Mouse (Mus musculus) adipocyte (in vitro differentiated cells): ENCODE data around the gene Cyp2t4.
A peak's percentile ranks its signal among the peaks of the same experiment; 100 is the strongest.

Source experiments
- DNase-seq: peaks from one replicate; pipeline ENCODE4 v3.0.0-alpha.2; 2016; ENCODE audit warnings: low spot score

Gene Cyp2t4

GRCm38 (mm10) chr7:27184964-27185363, 31.4 kb downstream of the Cyp2t4 start:
- DNase-seq, result peak; percentile 26

DNA sequence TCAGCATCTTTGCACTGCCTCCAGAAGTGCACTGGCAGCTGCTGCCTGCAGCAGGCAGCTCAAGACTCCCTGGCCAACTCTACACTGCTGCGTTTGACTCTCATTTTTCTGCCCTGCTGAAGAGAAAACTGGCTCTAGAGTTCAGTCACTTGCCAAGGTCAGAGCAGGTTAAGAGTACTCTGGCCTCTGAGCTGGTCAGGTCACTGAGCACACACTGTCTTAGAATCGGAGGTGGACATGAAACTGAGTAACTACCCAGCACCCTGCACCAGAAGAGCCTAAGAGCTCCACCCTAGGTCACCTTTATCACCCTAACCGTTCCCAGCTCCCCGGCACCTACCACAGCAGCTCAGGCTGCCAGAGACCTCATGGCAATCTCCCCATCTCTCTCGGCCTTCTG, 32.5 kb downstream of the Cyp2t4 start:
- DNase-seq, result no peak

GRCm38 (mm10) chr7:27189271-27189931, 35.9 kb downstream of the Cyp2t4 start:
- no peak for DNase-seq

GRCm38 (mm10) chr7:27192434-27192833, 38.9 kb downstream of the Cyp2t4 start:
- DNase-seq, result no peak

- no peak for DNase-seq
These were observed 40.2 kb downstream of the Cyp2t4 start for GRCm38 (mm10) chr7:27193731-27194130.

- DNase-seq, result peak; percentile 99
These were observed 42.4 kb downstream of the Cyp2t4 start, which contains the start of the genes BC024978 and Snrpa for GRCm38 (mm10) chr7:27195681-27196611. Gene BC024978, plus strand, starts transcription at chr7:27195781. Gene Snrpa, minus strand, starts transcription at chr7:27196271.

- no peak for DNase-seq
These were observed 43.6 kb downstream of the Cyp2t4 start for GRCm38 (mm10) chr7:27197136-27197535.

DNA sequence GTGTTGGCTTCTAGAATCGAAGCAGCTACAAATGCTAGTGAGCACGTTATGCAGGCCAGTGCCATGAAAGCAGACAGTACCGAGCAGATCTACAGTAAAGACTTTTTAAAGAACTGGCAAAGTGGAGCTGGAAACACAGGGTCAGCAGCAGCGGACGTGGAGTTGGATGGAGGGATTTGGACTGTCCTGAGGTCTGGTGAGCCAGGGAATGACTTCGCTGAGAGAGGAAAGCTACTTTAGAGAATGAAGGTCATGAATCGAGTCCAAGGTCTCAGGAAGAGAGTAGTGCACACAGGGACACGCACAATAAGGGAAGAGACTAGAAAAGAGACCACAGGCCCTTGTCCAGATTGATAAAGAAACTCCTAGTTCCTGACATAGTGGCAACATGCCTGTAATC, 44.1 kb downstream of the Cyp2t4 start:
- DNase-seq, result no peak

- peak; percentile 14 for DNase-seq
These were observed 44.8 kb downstream of the Cyp2t4 start for GRCm38 (mm10) chr7:27198355-27198754.

- no peak for DNase-seq
These were observed 45.3 kb downstream of the Cyp2t4 start for GRCm38 (mm10) chr7:27198779-27199178.

GRCm38 (mm10) chr7:27203730-27204449, 50.4 kb downstream of the Cyp2t4 start:
- no peak for DNase-seq
